Mouse (Mus musculus): ENCODE data around the gene Lrrc29.
"Not testable (repeated sequence)": the region's sequence is repeated elsewhere in the genome, so short reads cannot be mapped to it uniquely, and the experiment has no call there.

The Lrrc29 gene

GRCm38 (mm10) chr8:105309142-105309847 lies 16.8 kb downstream of the Lrrc29 start:
- DNase-seq (ENCODE audit: low spot score) = no peak

DNA sequence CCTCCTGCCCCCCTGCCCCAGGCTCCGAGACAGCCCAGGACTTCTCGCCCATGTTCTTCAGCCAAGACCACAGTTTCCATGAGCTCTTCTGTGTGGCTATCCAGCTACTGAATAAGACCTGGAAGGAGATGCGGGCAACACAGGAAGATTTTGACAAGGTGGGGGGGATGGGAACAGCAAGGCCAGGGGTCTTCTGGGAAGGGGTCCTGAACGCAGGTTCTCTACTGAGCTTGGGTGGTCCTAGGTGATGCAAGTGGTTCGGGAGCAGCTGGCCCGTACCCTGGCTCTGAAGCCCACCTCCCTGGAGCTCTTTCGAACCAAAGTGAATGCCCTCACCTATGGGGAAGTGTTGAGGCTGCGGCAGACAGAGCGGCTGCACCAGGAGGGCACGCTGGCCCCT lies 17.6 kb downstream of the Lrrc29 start:
- DNase-seq (ENCODE audit: low spot score) = no peak

DNA sequence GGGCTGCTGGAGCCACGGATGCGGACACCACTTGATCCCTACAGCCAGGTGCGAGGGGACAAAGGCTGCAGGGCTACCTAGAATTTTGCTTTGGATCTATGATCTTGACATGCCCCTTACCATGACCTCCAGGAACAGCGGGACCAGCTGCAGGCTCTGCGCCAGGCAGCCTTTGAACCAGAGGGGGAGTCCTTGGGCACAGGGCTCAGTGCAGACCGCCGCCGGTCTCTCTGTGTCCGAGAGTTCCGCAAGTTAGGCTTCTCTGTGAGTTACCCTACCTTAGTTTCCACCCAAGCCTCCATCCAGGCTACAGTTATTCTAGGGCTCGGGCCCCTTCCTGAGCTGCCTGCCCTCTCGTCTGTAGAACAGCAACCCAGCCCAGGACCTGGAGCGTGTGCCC lies 18.4 kb downstream of the Lrrc29 start:
- no peak for DNase-seq (ENCODE audit: low spot score)

DNA sequence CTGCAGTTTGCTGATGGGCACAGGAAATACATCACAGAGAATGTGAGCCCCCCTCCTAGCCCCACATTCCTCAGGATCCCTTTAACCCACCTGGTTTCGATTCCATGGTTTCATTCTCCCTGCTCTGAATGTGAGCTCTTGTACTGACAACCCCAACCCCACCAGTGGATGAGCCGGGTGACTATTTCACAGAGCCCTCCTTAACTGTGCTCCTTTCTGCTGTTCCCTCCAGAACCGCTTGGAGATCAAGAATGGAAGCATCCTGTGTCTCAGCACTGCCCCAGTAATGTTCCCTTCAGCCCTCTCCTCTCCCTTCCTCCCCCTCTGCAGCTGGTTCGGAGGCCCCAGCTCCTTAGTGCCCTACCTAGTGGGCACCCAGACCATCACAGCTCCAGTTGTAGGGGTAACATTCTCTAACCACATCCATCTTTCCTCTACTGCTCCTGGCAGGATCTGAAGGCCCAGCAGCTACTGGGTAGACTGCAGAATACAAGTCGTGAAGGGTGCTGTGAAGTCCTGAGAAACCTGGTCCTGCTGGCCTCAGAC lies 19.9 kb downstream of the Lrrc29 start:
- no peak for DNase-seq (ENCODE audit: low spot score)

DNA sequence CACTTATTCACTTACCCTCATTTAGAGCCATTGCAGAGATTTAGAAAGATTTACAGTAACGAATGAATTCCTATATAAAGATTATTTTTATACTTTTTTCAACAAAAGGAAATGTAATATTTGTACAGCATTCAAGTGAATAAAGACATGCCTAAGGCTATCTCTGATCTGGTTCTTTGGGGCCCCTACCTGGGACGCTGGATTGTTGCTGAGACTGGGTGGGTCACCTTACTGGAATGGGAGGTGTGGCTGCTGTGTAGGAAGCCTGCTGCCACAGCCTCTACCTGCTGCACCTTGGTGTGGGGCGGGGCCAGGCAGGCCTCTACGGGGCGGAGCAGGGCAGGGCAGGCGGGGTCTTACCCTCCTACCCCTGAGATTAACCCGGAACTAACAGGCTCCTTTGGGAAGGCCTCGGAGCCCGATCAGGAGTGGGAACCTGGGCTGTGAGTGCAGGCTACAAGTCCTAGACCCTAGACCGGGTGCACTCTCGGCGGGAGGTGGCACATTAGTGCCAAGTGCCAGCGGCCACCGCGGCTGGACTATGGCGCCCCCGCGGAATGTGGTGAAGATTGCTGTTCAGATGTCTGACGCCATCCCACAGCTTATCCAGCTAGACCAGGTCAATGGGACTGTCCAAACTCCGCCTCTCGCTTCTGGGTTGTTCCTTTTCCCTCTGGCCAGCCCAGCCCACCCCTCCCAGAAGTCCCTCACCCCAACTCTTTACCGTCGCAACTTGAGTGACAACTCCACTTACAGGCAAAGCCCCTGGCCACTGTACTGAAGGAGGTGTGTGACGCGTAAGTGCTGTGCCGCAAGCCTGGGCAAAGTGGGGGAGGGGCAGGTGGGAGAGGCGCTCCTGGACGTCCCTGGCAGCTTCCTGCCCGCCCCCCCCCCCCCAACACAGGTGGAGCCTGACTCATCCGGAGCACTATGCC lies 20.6 kb downstream of the Lrrc29 start, which contains the start of gene Elmo3:
TSS of gene Elmo3 (plus strand) at position 391 of the 935 bp plus-strand sequence.
- DNase-seq (ENCODE audit: low spot score) = no peak

DNA sequence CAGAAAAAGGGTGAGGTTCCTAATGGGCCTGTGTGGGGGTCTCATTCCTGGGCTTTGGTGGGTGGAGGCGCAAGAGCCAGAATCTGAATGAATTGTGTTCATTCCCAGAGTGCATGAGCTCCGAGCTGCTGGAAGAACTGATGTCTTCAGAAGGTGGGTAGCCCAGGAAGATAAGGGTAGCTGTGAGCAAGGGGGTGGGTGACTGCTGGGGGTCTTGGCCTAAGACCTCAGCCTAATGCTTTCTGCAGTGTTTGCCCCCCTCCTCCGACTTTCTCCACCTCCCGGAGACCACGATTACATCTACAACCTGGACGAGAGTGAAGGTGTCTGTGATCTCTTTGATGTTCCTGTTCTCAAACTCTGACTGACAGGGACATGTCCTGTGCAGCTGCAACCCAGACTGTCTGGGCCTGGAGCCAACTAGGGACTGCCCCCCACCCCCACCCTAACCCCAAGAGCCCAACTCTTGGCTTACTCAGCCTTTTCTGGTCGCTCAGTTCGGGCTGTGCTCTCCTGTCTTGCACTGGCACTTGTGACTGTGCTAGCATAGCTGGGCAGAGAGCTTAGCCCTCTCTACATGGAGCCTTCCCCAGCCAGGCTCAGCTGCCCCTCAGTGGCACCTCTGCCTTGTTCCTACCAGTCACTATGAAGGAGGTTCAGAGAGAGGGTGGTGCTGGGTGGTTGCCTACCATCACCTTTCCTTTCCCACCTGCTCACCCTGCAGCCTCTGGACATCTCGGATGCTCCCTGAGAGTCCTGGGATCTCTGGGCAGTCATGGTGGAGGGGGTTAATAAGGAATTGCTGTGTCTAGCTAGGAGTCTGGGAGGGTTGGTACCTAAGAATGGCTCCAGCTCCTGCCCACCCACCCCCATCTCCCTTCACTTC lies 21.5 kb downstream of the Lrrc29 start:
- DNase-seq (ENCODE audit: low spot score) = no peak

DNA sequence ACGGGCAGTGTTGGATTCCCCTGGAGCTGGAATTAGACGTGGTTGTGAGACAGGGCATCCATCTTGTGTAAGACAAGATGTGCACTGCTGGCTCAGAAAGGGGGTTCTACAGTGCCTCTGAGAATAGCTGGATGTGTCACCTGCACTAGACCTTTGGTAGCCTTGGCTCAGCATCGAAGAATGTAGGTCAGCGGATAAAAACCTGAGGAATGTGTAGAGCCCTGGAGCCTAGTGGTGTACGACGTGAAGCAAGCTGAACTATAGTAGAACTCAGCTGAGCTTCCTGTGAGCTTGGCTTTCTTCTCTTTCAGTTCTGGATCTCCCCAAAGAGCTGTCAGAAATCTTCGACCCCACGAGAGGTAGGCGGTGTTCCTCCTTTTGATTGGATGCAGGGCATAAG lies 22.2 kb downstream of the Lrrc29 start:
- DNase-seq (ENCODE audit: low spot score) = no peak

DNA sequence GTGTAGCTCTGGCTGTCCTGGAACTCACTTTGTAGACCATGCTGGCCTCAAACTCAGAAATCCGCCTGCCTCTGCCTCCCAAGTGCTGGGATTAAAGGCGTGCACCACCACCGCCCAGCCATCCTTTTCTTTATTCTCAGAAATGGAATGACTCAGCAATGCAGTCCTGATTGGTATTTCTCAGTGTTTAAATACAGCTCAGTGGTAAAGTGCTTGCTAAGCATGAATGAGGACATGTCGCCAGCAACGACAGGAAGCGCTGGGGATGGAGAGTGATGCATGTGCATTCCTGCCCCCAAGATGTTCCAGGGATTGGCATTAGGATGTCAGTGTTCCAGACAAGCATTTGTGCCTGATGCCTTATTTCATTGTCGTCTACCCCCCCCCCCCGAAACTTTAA lies 22.7 kb downstream of the Lrrc29 start:
- no peak for DNase-seq (ENCODE audit: low spot score)

DNA sequence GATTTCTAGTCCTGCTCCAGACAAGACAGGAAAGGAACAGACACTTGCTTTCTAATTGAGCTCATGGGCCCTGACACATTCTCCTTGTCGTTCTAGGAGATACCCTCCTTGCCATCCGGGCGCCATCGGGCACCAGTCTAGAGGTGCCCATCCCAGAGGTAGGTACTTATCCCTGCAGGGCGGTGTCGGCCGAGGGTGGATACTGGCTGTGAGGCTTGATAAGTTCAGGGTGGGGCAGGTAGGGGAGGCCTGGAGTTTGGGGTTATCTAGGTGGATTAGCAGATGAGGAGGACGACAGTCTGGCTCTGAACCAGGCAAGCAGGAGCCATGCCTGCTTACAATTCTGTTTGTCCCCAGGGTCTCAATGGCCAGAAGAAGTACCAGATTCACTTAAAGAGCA lies 26.1 kb downstream of the Lrrc29 start:
- DNase-seq (ENCODE audit: low spot score) = peak; percentile 90

DNA sequence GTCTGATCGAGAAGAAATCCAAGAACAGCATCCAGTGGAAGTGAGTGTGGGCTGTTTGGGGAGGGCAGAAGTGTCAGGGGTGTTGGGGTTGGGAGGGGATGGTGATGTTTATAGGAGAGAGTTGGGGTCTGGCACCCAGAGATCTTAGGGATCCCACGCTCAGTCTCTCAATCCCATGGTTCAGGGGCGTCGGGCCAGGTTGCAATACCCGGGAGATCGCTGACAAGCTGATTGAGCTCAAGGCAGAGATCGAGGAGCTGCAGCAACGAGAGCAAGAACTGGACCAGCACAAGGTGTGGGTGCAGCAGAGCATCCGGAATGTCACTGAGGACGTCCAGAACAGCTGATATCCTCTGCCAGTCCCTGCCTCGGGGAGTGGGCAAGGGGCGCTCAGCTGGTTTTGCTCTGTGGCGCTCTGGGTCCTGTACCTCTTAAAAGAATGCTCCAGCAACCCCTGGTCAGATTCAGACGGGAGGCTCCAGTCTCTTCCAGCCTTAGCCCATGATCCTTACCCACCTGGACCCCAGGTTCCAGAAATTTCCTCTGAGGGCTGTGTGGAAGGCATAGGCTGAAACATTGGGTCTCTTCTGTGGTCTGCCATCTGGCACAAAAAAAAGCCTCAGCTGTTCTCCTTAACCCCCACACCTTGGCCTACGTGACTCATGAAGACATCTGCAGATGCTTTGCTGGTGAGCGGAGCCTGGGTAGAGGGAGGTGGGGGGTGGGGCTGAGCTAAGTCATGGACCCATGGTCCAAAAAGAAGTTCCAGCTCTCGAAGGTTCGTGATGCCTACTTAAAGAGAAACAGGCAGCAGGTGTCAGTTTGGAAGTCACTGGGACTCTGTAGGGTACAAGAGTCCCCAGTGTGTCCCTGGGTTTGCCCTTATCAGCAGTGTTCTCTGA lies 27.5 kb downstream of the Lrrc29 start:
- no peak for DNase-seq (ENCODE audit: low spot score)

DNA sequence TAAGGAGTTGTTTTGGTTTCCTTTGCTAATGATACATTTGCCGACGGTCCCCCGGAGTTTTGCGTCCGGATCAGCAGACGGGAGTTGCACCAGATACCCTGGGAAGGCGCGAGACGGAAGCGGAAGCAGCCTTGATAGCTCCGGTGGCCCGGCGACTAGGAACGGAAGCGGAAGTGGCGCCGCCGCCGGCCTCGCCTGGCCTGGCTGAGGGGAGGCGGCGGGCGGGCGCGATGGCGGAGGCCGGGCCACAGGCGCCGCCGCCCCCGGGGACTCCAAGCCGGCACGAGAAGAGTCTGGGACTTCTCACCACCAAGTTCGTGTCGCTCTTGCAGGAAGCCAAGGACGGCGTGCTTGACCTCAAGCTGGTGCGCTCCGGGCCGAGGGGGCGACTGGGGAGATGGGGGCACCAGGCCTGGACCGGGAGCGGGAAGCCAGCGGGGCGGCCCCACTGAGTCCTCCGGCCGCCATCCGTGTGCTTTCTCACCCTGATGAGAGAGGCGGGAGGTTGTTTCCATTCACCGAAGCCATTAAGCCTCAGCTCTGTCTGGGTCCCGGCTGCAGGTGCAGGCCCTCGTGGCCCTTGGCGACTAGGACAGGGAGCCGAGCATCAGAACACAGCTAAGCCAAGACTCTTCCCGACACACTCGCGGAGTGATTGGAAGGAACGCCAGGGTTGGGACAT lies 28.4 kb downstream of the Lrrc29 start, which contains the start of gene E2f4:
TSS of gene E2f4 (plus strand) at position 153 of the 682 bp plus-strand sequence.
- peak; percentile 89 for DNase-seq (ENCODE audit: low spot score)

DNA sequence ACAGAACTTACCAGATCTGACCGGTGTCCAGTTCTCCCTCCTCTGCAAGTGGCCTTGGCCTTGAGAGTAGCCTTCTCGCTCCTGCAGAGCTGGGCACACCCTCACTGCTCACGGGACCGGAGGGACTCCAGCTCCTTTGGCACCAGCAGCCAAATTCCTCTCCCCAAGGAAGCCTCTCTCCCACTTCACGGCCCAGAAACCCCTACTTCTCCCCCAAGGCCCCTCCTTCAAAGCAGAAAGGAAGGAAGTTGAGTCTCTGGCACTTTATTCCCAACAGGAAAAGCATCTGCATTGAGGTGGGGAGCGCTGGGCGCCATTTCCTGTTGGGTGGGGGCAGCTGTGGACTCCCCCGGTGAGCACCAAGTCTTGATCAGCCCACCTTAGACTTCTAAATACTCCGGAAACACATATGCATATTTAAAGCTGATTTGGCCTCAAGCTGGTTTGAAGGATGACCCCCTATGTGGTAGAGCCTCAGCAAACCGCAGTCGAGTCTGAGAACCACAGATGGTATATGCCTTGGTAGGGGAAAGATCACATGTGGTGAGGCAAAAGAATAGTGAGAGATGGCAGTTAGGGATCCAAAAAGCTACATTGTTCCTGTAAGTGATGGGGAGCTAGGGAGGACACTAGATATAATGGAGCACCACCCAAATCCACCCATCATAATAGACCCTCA lies 30.0 kb downstream of the Lrrc29 start, which contains the start of gene Exoc3l:
TSS of gene Exoc3l (minus strand) at position 207 of the 679 bp plus-strand sequence.
- DNase-seq (ENCODE audit: low spot score) = no peak

GRCm38 (mm10) chr8:105295256-105295655 lies 30.8 kb downstream of the Lrrc29 start:
- no peak for DNase-seq (ENCODE audit: low spot score)

DNA sequence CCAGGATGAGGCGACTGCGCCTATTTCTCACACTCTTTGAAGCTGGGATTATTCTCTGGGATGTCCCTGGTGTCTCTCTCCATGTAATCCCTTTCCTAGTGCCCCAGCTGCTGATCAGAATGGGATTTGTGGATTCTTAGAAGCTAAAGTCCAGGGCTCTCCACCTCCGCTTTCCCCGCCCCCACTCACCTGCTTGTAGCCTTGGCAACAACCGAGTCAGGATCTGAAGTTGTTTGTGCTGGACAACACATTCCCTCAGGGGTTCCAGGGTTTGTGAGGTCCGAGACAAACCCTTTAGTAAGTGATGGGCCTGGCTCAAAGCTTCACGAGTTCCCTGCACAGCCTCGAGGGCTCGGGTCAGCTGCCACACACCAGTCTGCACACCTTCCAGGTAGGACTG lies 31.3 kb downstream of the Lrrc29 start:
- DNase-seq (ENCODE audit: low spot score) = no peak

DNA sequence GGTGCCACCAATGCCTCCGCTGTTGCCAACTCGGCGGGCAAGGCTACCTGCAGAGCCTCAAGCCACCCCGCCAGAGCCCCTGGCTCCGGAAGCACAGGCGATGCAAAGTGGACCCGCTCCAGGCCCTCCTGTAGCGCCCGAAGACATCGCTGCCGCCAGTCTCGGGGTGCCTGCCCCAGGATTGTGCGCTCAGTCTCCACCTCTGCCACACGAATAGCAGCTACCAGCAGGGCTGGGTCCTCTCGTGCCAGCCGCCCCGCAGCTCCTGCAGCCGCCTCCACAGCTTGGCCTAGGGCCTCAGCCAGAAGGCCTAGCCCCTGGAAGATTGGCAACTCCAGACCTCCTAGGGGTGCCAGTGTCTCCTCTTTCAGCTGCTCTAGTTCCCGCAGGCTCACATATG lies 32.7 kb downstream of the Lrrc29 start:
- no peak for DNase-seq (ENCODE audit: low spot score)

GRCm38 (mm10) chr8:105292471-105292870 lies 33.6 kb downstream of the Lrrc29 start:
- DNase-seq (ENCODE audit: low spot score) = no peak

GRCm38 (mm10) chr8:105291802-105292201 lies 34.3 kb downstream of the Lrrc29 start:
- not testable (repeated sequence) for DNase-seq (ENCODE audit: low spot score)

DNA sequence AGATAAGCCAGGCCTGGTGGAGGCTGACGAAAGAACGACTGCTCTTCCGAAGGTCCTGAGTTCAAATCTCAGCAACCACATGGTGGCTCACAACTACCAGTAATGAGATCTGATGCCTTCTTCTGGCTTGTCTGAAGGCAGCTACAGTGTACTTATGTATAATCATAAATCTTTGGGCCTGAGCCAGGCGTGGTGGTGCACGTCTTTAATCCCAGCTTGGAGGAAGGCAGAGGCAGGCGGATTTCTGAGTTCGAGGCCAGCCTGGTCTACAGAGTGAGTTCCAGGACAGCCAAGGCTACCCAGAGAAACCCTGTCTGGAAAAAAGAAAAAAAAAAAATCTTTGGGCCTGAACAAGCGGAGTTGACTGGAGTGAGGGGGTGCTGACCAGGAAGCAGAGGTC lies 34.7 kb downstream of the Lrrc29 start:
- not testable (repeated sequence) for DNase-seq (ENCODE audit: low spot score)

DNA sequence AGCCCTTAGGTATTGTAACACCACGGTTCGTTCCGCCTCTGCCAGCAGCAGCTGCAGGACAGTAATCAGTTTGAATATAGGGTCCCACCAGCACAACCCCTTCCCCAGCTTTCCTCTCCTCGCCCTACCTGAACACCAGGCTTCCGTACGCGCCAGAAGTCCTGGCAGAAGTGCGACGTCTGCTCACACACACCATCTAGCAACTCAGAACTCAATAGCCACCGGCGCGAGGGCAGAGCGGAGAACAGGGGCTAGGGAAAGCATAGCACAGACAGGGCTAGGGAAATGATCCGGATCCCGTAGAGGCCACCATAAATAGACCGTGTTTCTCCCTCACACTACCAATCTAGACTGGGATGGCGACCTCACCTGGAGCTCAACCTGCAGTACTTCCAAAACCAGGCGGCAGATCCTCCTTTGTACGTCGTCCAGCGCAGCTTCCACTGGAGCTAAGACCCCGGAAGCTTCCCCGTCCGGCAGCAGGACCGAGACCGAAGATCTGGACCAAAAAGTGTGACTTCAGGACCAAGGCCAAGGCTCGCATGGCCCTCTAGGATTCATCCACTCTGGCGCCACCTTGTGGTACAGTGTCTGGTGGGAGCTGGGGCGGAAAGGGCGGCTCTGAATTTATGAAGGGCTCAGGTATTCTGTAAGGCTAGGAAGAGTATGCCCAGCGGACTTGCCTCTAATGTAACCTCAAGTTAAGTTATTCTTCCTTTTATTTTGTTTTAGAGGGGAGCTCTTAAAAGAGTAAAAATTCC lies 35.3 kb downstream of the Lrrc29 start:
- peak; percentile 90 for DNase-seq (ENCODE audit: low spot score)
